Mouse (Mus musculus) heart, postnatal 0 days (tissue): Measurements from ENCODE around the gene Cers6.
A peak's percentile ranks its signal among the peaks of the same experiment; 100 is the strongest.

Experiments
- CTCF ChIP-seq: IDR thresholded peaks from 2 replicates; pipeline ENCODE4 v1.5.1; 2016; ENCODE audit warnings: antibody characterized with exemption, control low read depth, low read depth
- EP300 ChIP-seq: IDR thresholded peaks from 2 replicates; pipeline ENCODE4 v1.6.1; 2016; ENCODE audit warnings: antibody characterized with exemption, low read depth

GRCm38 (mm10) chr2:68860904-68861685 is at the start of gene Cers6:
- peak; percentile 28 for TF ChIP-seq CTCF
- no peak for TF ChIP-seq EP300
